In genomic region chr12:102593699-102594098, GRCm38 (mm10) we compare ENCODE assay signal across 8 mouse cellular contexts. TPM values are rescaled to one million over a fixed set of nuclear protein-coding genes. Genes with fewer than 3 reads are reported as not detected.
DNase-seq lines count a peak whose midpoint lies in the region; ATAC-seq lines count a peak whose summit lies in the region.

No protein-coding gene starts in this region.

- H3K4me1 ChIP-seq in forebrain, embryonic 13.5 days = peaks cover 19% of the 10 kb centered on the region
- no peaks in the 10 kb centered on the region for H3K4me1 ChIP-seq in forebrain, embryonic 11.5 days (replicated peaks; ENCODE audit: control insufficient read depth, insufficient read depth, low read length)
- H3K4me1 ChIP-seq in midbrain, embryonic 14.5 days (ENCODE audit: control insufficient read depth, insufficient read depth, low read length) = no peaks in the 10 kb centered on the region
- peaks cover 12% of the 10 kb centered on the region; the same call in 1 of the 2 replicates for H3K4me1 ChIP-seq in midbrain, embryonic 15.5 days
- peaks cover 16% of the 10 kb centered on the region for H3K4me1 ChIP-seq in heart, embryonic 11.5 days (ENCODE audit: control insufficient read depth, insufficient read depth, low read length)
- H3K4me1 ChIP-seq in midbrain, embryonic 16.5 days (ENCODE audit: control insufficient read depth, insufficient read depth, low read length) = peaks cover 6% of the 10 kb centered on the region; the same call in 1 of the 2 replicates

- H3K36me3 ChIP-seq in forebrain, embryonic 13.5 days (ENCODE audit: poor library complexity, severe bottlenecking) = peaks cover 7% of the 10 kb centered on the region
- no peaks in the 10 kb centered on the region for H3K36me3 ChIP-seq in forebrain, embryonic 11.5 days (ENCODE audit: control insufficient read depth, insufficient read depth, low read length)
- H3K36me3 ChIP-seq in midbrain, embryonic 14.5 days (ENCODE audit: control insufficient read depth, insufficient read depth, low read length) = no peaks in the 10 kb centered on the region
- H3K36me3 ChIP-seq in midbrain, embryonic 15.5 days (replicated peaks) = no peaks in the 10 kb centered on the region
- no peaks in the 10 kb centered on the region for H3K36me3 ChIP-seq in heart, embryonic 11.5 days (ENCODE audit: control insufficient read depth, insufficient read depth, low read length)
- H3K36me3 ChIP-seq in midbrain, embryonic 16.5 days (ENCODE audit: control insufficient read depth, insufficient read depth, low read length) = no peaks in the 10 kb centered on the region; the same call in 1 of the 2 replicates

- peak overlapping the region; percentile 61 for H3K27ac ChIP-seq in forebrain, embryonic 13.5 days
- no peak overlapping the region for H3K27ac ChIP-seq in forebrain, embryonic 11.5 days (ENCODE audit: low read depth, low read length)
- no peak overlapping the region for H3K27ac ChIP-seq in midbrain, embryonic 14.5 days (replicated peaks; ENCODE audit: low read depth, low read length)
- no peak overlapping the region for H3K27ac ChIP-seq in midbrain, embryonic 15.5 days
- H3K27ac ChIP-seq in heart, embryonic 11.5 days (ENCODE audit: low read depth, low read length) = no peak overlapping the region; the same call in 1 of the 2 replicates
- H3K27ac ChIP-seq in midbrain, embryonic 16.5 days (ENCODE audit: low read length) = no peak overlapping the region

- no peak for DNase-seq in forebrain, embryonic 11.5 days (ENCODE audit: low spot score)
- DNase-seq in midbrain, embryonic 14.5 days = peak; percentile 66
- DNase-seq in ovary, adult 18-20 months (ENCODE audit: low spot score) = no peak
- DNase-seq in embryo, embryonic 9.5 days (ENCODE audit: extremely low spot score) = no peak

- H3K27me3 ChIP-seq in forebrain, embryonic 13.5 days = no peaks in the 10 kb centered on the region
- no peaks in the 10 kb centered on the region for H3K27me3 ChIP-seq in forebrain, embryonic 11.5 days (ENCODE audit: control insufficient read depth, insufficient read depth, low read length)
- no peaks in the 10 kb centered on the region for H3K27me3 ChIP-seq in midbrain, embryonic 14.5 days (ENCODE audit: control insufficient read depth, insufficient read depth, low read length)
- no peaks in the 10 kb centered on the region for H3K27me3 ChIP-seq in midbrain, embryonic 15.5 days (replicated peaks)
- H3K27me3 ChIP-seq in heart, embryonic 11.5 days (ENCODE audit: control insufficient read depth, insufficient read depth, low read length) = no peaks in the 10 kb centered on the region
- no peaks in the 10 kb centered on the region for H3K27me3 ChIP-seq in midbrain, embryonic 16.5 days (ENCODE audit: control insufficient read depth, insufficient read depth, low read depth, low read length)

- 49% methylated on average over 9 of the region's 9 CpGs for WGBS in forebrain, embryonic 13.5 days
- 72% methylated on average over 9 of the region's 9 CpGs for WGBS in forebrain, embryonic 11.5 days
- WGBS in midbrain, embryonic 14.5 days = 62% methylated on average over 9 of the region's 9 CpGs
- 44% methylated on average over 9 of the region's 9 CpGs for WGBS in midbrain, embryonic 15.5 days
- WGBS in heart, embryonic 11.5 days (ENCODE audit: insufficient replicate concordance) = 47% methylated on average over 9 of the region's 9 CpGs
- WGBS in midbrain, embryonic 16.5 days = 55% methylated on average over 9 of the region's 9 CpGs

- H3K4me2 ChIP-seq in forebrain, embryonic 13.5 days = no peak overlapping the region
- no peak overlapping the region for H3K4me2 ChIP-seq in forebrain, embryonic 11.5 days (ENCODE audit: low read depth, low read length, severe bottlenecking)
- no peak overlapping the region for H3K4me2 ChIP-seq in midbrain, embryonic 14.5 days (ENCODE audit: low read length)
- H3K4me2 ChIP-seq in midbrain, embryonic 15.5 days = no peak overlapping the region
- no peak overlapping the region for H3K4me2 ChIP-seq in heart, embryonic 11.5 days
- no peak overlapping the region for H3K4me2 ChIP-seq in midbrain, embryonic 16.5 days (ENCODE audit: low read length)

- peak; percentile 58 for ATAC-seq in forebrain, embryonic 13.5 days
- no peak for ATAC-seq in forebrain, embryonic 11.5 days (replicated peaks; ENCODE audit: low FRiP score)
- ATAC-seq in midbrain, embryonic 14.5 days (ENCODE audit: low FRiP score, low TSS enrichment) = no peak; the same call in 1 of the 2 replicates
- no peak for ATAC-seq in midbrain, embryonic 15.5 days (replicated peaks)
- ATAC-seq in heart, embryonic 11.5 days (replicated peaks; ENCODE audit: insufficient number of reproducible peaks, low FRiP score, low TSS enrichment) = peak; percentile 39; the same call in 1 of the 2 replicates
- 0 out of 2 replicates have a peak, but pooled peaks have one; percentile 18 for ATAC-seq in midbrain, embryonic 16.5 days

- H3K9ac ChIP-seq in forebrain, embryonic 13.5 days = no peak overlapping the region
- no peak overlapping the region for H3K9ac ChIP-seq in forebrain, embryonic 11.5 days (ENCODE audit: low read length)
- H3K9ac ChIP-seq in midbrain, embryonic 14.5 days (replicated peaks; ENCODE audit: low read length) = no peak overlapping the region
- H3K9ac ChIP-seq in midbrain, embryonic 15.5 days = no peak overlapping the region
- H3K9ac ChIP-seq in heart, embryonic 11.5 days (ENCODE audit: low read depth, low read length) = no peak overlapping the region
- no peak overlapping the region; the same call in 1 of the 2 replicates for H3K9ac ChIP-seq in midbrain, embryonic 16.5 days (ENCODE audit: low read depth, low read length)

- no peak overlapping the region for H3K4me3 ChIP-seq in forebrain, embryonic 13.5 days
- no peak overlapping the region for H3K4me3 ChIP-seq in forebrain, embryonic 11.5 days (ENCODE audit: low read depth, low read length)
- no peak overlapping the region for H3K4me3 ChIP-seq in midbrain, embryonic 14.5 days (replicated peaks; ENCODE audit: low read depth, low read length)
- H3K4me3 ChIP-seq in midbrain, embryonic 15.5 days = no peak overlapping the region
- H3K4me3 ChIP-seq in heart, embryonic 11.5 days (ENCODE audit: low read depth, low read length) = no peak overlapping the region
- no peak overlapping the region for H3K4me3 ChIP-seq in midbrain, embryonic 16.5 days (ENCODE audit: low read depth, low read length)

- H3K9me3 ChIP-seq in forebrain, embryonic 13.5 days (replicated peaks) = no peaks in the 10 kb centered on the region; the same call in 1 of the 2 replicates
- H3K9me3 ChIP-seq in forebrain, embryonic 11.5 days (ENCODE audit: control insufficient read depth, low read length) = peaks cover 3% of the 10 kb centered on the region; the same call in 1 of the 2 replicates
- no peaks in the 10 kb centered on the region for H3K9me3 ChIP-seq in midbrain, embryonic 14.5 days (ENCODE audit: control insufficient read depth, low read length)
- H3K9me3 ChIP-seq in midbrain, embryonic 15.5 days = 0 out of 2 replicates have a peak, but pooled peaks cover 5% of the 10 kb centered on the region
- H3K9me3 ChIP-seq in heart, embryonic 11.5 days (replicated peaks; ENCODE audit: control insufficient read depth, low read length) = no peaks in the 10 kb centered on the region
- peaks cover 4% of the 10 kb centered on the region; the same call in 1 of the 2 replicates for H3K9me3 ChIP-seq in midbrain, embryonic 16.5 days (replicated peaks; ENCODE audit: control insufficient read depth, low read length, poor library complexity, severe bottlenecking)

RNA-seq across cellular contexts. Expression of gene Chga, which starts 38.9 kb away (rescaled TPM):
- polyA plus RNA-seq in forebrain, embryonic 13.5 days (2015; fragmentation: Nextera tagmentation; extraction: Ambion mirVana) = 59.6 and 60.0 TPM in 2 replicates
- 16.7 and 18.1 TPM in 2 replicates for polyA plus RNA-seq in forebrain, embryonic 11.5 days (2014; fragmentation: Nextera tagmentation; extraction: Ambion mirVana)
- polyA plus RNA-seq in midbrain, embryonic 14.5 days (2014; fragmentation: Nextera tagmentation; extraction: Ambion mirVana) = 92.7 and 116 TPM in 2 replicates
- 152 and 155 TPM in 2 replicates for polyA plus RNA-seq in midbrain, embryonic 15.5 days (2015; fragmentation: Nextera tagmentation; extraction: Ambion mirVana)
- 0.27 TPM in 1 of 2 replicates, not detected in the other for polyA plus RNA-seq in heart, embryonic 11.5 days (2014; fragmentation: Nextera tagmentation; extraction: Ambion mirVana)
- 165 and 194 TPM in 2 replicates for polyA plus RNA-seq in midbrain, embryonic 16.5 days (2015; fragmentation: Nextera tagmentation; extraction: Ambion mirVana)

Comparison
In these comparisons a context has a peak if more than half of its experiments do, and no peak if none do; other contexts are left out.
1. ATAC-seq: peak in forebrain, embryonic 13.5 days (single experiment), heart, embryonic 11.5 days (single experiment) and midbrain, embryonic 16.5 days (single experiment); none in forebrain, embryonic 11.5 days (single experiment), midbrain, embryonic 14.5 days (single experiment) and midbrain, embryonic 15.5 days (single experiment).
2. RNA of gene Chga, which starts 38.9 kb away (polyA plus RNA-seq): 165 to 194 TPM in midbrain, embryonic 16.5 days, 152 to 155 TPM in midbrain, embryonic 15.5 days, 92.7 to 116 TPM in midbrain, embryonic 14.5 days, 59.6 to 60.0 TPM in forebrain, embryonic 13.5 days and 16.7 to 18.1 TPM in forebrain, embryonic 11.5 days; 0.27 TPM in heart, embryonic 11.5 days; every median in the first group is over 10 times any median in the second.